Mouse (Mus musculus): ENCODE data around the gene Fer. TPM values are rescaled to one million over a fixed set of nuclear protein-coding genes. Genes with fewer than 3 reads are reported as not detected.
"Not testable (repeated sequence)": the region's sequence is repeated elsewhere in the genome, so short reads cannot be mapped to it uniquely, and the experiment has no call there.

Fer gene
- 5.6 and 6.8 TPM in 2 replicates for total RNA-seq (2017)

DNA sequence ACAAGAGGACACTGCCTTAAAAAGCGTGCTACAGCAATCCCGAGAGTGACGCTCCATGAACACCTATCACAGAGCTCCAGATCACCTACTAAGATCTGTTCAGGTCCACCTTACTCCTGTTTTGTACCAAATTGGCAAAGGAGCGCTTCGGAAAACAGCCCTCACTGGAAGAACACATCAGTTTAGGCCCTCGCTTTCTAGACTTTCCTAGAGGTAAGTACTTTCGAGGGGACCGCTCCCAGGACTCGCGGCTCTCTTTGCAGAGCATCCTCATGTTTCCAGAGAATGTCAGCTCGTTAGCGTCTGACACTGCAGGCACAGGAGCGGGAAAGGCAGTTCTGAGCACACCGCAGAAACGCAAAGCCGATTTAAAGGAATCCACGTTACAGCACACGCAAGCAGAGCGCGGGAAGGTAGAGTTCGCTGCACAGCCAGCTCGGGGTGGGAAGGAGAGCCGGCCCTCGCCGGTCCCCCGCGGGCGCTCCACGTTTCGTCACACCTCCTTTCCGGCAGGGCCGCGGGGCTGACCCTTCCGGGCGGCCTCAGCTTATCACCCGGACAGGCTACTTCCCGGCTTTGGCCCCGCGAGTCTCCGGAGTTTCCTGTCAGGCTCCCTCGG is at the start of gene Fer:
Gene Fer (plus strand): TSS at position 51 of the 619 bp plus-strand sequence.
- ATAC-seq (ENCODE audit: extremely low read depth, insufficient number of reproducible peaks, low FRiP score, poor library complexity, severe bottlenecking), result no peak

DNA sequence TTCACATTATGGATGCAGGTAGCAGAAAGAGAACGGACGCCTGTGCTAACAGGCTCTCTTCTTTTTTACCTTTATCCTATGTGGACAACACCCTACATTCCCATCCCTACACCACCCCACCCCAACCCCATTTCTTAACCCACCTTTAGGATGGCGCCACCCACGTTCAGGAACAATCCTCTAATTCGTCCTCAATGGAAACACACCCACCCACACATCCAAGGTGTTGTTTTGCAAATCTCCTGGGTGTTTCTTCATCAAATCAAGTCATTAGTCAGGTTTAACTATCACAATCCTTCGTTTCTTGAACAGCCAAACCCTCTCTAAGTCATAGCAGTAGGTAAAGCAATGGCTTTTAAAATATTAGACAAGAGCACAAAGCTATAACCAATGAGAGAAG is 49.3 kb upstream of the Fer start:
- ATAC-seq (ENCODE audit: extremely low read depth, insufficient number of reproducible peaks, low FRiP score, poor library complexity, severe bottlenecking), result no peak

DNA sequence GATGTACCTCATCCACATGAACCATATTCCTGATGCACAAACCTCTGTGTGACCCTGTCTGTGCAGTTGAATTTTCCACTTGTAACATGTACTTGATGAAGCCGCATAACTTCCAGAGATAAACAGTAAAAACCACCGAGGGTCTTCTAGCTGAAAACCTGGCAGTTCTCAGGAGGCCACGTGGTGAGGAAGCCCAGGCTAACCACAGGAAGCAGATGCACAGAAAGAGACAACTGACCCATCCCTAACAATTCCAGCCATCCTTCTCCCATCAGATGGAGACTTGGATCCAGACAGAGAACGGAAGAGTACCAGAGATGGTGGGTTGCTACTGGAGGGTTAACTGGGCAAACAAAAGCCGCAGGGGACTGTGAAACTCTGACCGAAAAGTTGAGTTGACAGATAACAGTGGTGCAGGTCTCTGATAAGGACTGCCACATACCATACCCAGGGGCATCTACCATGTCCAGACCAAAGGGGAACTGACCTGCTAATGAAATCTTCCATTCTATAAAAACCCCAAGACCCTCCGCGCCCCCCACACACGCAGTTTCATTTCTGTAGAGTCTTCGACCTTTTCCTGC is 44.3 kb upstream of the Fer start:
- ATAC-seq (ENCODE audit: extremely low read depth, insufficient number of reproducible peaks, low FRiP score, poor library complexity, severe bottlenecking), result no peak

- ATAC-seq (ENCODE audit: extremely low read depth, insufficient number of reproducible peaks, low FRiP score, poor library complexity, severe bottlenecking), result no peak
Observed at GRCm38 (mm10) chr17:63824141-63824540, 38.7 kb upstream of the Fer start.

- no peak for ATAC-seq (ENCODE audit: extremely low read depth, insufficient number of reproducible peaks, low FRiP score, poor library complexity, severe bottlenecking)
Observed at GRCm38 (mm10) chr17:63826196-63826595, 36.7 kb upstream of the Fer start.

- 0 out of 2 replicates have a peak, but pooled peaks have one; percentile 26 for ATAC-seq (ENCODE audit: extremely low read depth, insufficient number of reproducible peaks, low FRiP score, poor library complexity, severe bottlenecking)
Observed at GRCm38 (mm10) chr17:63826767-63827166, 36.1 kb upstream of the Fer start.

- ATAC-seq (ENCODE audit: extremely low read depth, insufficient number of reproducible peaks, low FRiP score, poor library complexity, severe bottlenecking), result no peak
Observed at GRCm38 (mm10) chr17:63828561-63829332, 34.1 kb upstream of the Fer start.

GRCm38 (mm10) chr17:63831550-63831949 is 31.3 kb upstream of the Fer start:
- no peak for ATAC-seq (ENCODE audit: extremely low read depth, insufficient number of reproducible peaks, low FRiP score, poor library complexity, severe bottlenecking)

DNA sequence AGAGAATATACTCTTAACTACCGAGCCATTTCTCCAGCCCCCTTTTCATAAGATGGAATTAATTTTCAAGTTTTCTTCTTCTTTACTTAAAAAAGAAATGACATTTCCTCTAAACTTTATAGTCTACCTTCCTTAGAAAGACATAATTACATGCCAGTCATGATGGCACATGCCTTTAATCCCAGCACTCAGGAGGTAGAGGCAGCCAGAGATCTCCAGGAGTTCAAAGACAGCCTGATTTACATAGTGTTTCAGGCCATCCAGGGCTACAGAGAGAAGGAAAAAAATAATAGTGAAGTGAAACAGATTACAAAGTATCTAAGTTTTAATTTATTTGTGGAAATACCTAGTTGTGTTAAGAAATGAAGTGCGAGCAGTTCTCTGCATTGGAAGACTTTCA is 26.6 kb upstream of the Fer start:
- ATAC-seq (ENCODE audit: extremely low read depth, insufficient number of reproducible peaks, low FRiP score, poor library complexity, severe bottlenecking), result no peak

GRCm38 (mm10) chr17:63836641-63837040 is 26.2 kb upstream of the Fer start:
- no peak for ATAC-seq (ENCODE audit: extremely low read depth, insufficient number of reproducible peaks, low FRiP score, poor library complexity, severe bottlenecking)

DNA sequence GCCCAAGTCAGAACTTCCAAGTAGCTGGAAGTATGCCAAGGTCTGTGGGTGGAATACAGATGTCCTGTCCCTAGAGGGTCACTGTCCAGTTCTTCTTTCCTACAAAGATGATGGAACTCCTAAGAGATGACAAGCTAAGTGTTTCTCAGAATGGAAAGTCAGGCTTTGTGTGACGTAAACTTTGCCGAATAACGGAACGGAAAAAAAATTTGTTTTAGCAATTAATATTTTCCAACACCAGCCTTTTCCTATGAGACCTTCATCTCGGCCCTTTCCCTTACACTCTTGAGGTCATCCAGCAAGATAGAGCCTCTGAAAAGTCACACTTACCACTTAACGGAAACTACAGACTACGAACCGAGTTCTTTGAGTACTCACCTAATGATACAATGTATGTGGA is 24.7 kb upstream of the Fer start:
- no peak for ATAC-seq (ENCODE audit: extremely low read depth, insufficient number of reproducible peaks, low FRiP score, poor library complexity, severe bottlenecking)

DNA sequence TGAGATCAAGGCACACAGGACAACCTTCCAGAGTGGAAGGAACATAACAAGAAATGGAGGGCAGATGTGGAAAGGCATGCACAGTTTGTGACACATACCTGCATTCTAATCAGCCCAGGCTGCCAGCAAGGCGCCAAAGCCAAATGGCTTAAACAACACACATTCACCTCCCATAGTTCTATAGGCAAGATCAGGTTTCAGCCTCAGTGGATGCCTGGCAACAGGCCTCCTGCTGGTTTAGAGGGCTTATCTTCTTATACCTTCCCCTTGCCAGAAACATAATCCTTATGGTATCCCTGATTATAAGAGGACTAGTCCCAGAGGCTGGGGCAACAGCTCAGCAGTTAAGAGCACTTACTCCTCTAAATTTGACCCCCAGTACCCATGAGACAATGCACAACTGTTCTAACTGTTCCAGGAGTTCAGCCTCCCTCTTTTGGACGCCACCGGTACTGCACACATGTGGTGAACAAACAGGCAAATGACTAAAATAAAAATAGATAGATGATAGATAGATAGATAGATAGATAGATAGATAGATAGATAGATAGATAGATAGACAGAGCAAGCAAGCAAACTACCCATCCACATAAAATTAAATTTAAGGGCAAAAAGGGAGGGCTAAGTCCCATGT is 23.1 kb upstream of the Fer start:
- ATAC-seq (ENCODE audit: extremely low read depth, insufficient number of reproducible peaks, low FRiP score, poor library complexity, severe bottlenecking), result no peak

GRCm38 (mm10) chr17:63842226-63842625 is 20.6 kb upstream of the Fer start:
- no peak for ATAC-seq (ENCODE audit: extremely low read depth, insufficient number of reproducible peaks, low FRiP score, poor library complexity, severe bottlenecking)

DNA sequence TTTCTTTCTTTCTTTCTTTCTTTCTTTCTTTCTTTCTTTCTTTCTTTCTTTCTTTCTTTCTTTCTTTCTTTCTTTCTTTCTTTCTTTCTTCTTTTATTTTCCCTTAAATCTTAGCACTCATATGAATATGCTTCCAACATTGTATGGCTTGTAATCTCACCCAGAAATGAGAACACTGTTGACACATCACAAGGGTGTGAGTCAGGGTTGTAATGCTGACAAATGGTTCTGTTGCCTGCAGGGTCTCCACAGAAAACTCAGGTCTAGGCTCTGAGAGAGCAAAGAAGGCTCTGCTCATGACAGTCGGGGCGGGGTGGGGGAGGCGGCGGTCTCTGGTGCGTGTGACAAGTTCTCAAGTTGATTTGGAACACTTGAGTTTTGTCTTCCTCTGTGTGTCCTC is 17.9 kb upstream of the Fer start:
- ATAC-seq (ENCODE audit: extremely low read depth, insufficient number of reproducible peaks, low FRiP score, poor library complexity, severe bottlenecking), result no peak

GRCm38 (mm10) chr17:63845766-63846165 is 17.1 kb upstream of the Fer start:
- ATAC-seq (ENCODE audit: extremely low read depth, insufficient number of reproducible peaks, low FRiP score, poor library complexity, severe bottlenecking), result not testable (repeated sequence)

- no peak for ATAC-seq (ENCODE audit: extremely low read depth, insufficient number of reproducible peaks, low FRiP score, poor library complexity, severe bottlenecking)
Observed at GRCm38 (mm10) chr17:63849151-63849550, 13.7 kb upstream of the Fer start.

- ATAC-seq (ENCODE audit: extremely low read depth, insufficient number of reproducible peaks, low FRiP score, poor library complexity, severe bottlenecking), result peak; percentile 55; the same call in 1 of the 2 replicates
Observed at GRCm38 (mm10) chr17:63849566-63849965, 13.3 kb upstream of the Fer start.

DNA sequence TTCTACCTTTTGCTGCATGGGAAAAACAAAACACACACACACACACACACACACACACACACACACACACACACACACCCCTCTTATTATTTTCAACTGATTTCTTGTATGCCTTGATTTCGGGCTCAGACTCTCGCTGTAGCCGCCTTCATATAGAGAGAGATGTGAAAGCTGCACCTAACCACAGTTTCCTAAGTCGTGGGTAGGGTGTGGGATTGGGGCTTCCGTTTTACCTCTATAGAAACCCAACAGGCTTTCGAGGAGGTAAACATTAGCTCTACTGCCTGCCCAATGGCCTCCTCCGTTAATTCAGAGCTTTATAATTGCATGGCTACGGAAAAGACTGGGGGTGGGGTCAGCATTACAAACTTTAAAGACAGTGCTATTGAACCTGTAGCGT is 12.8 kb upstream of the Fer start:
- ATAC-seq (ENCODE audit: extremely low read depth, insufficient number of reproducible peaks, low FRiP score, poor library complexity, severe bottlenecking), result 0 out of 2 replicates have a peak, but pooled peaks have one; percentile 33

GRCm38 (mm10) chr17:63857023-63857544 is 5.8 kb upstream of the Fer start:
- no peak for ATAC-seq (ENCODE audit: extremely low read depth, insufficient number of reproducible peaks, low FRiP score, poor library complexity, severe bottlenecking)

Measured in neutrophil, adult 5-6 weeks (primary cell).